Mouse (Mus musculus): ENCODE data around the gene Ksr1.
A peak's percentile ranks its signal among the peaks of the same experiment; 100 is the strongest.

The Ksr1 gene

GRCm38 (mm10) chr11:79093386-79093906 is 52.8 kb downstream of the Ksr1 start:
- DNase-seq (ENCODE audit: low read depth, low spot score) = no peak

- DNase-seq (ENCODE audit: low read depth, low spot score) = no peak
Measured at GRCm38 (mm10) chr11:79092802-79093201, 53.4 kb downstream of the Ksr1 start.

GRCm38 (mm10) chr11:79092245-79092644 is 54.0 kb downstream of the Ksr1 start:
- DNase-seq (ENCODE audit: low read depth, low spot score) = no peak

- DNase-seq (ENCODE audit: low read depth, low spot score) = no peak
Measured at GRCm38 (mm10) chr11:79089756-79090155, 56.5 kb downstream of the Ksr1 start.

GRCm38 (mm10) chr11:79089027-79089426 is 57.2 kb downstream of the Ksr1 start:
- DNase-seq (ENCODE audit: low read depth, low spot score) = no peak

GRCm38 (mm10) chr11:79088325-79088724 is 57.9 kb downstream of the Ksr1 start:
- no peak for DNase-seq (ENCODE audit: low read depth, low spot score)

- peak; percentile 58 for DNase-seq (ENCODE audit: low read depth, low spot score)
Measured at GRCm38 (mm10) chr11:79087731-79088311, 58.4 kb downstream of the Ksr1 start.

- no peak for DNase-seq (ENCODE audit: low read depth, low spot score)
Measured at GRCm38 (mm10) chr11:79086787-79087186, 59.4 kb downstream of the Ksr1 start.

- no peak for DNase-seq (ENCODE audit: low read depth, low spot score)
Measured at GRCm38 (mm10) chr11:79085059-79085458, 61.1 kb downstream of the Ksr1 start.

GRCm38 (mm10) chr11:79083018-79083441 is 63.2 kb downstream of the Ksr1 start:
- no peak for DNase-seq (ENCODE audit: low read depth, low spot score)

GRCm38 (mm10) chr11:79080965-79081891 is 65.0 kb downstream of the Ksr1 start:
- peak; percentile 89 for DNase-seq (ENCODE audit: low read depth, low spot score)

- DNase-seq (ENCODE audit: low read depth, low spot score) = peak; percentile 62
Measured at GRCm38 (mm10) chr11:79080081-79080480, 66.1 kb downstream of the Ksr1 start.

GRCm38 (mm10) chr11:79076484-79076883 is 69.7 kb downstream of the Ksr1 start:
- no peak for DNase-seq (ENCODE audit: low read depth, low spot score)

- DNase-seq (ENCODE audit: low read depth, low spot score) = no peak
Measured at GRCm38 (mm10) chr11:79075044-79075443, 71.2 kb downstream of the Ksr1 start.

- DNase-seq (ENCODE audit: low read depth, low spot score) = no peak
Measured at GRCm38 (mm10) chr11:79074611-79075010, 71.6 kb downstream of the Ksr1 start.

GRCm38 (mm10) chr11:79073583-79073982 is 72.6 kb downstream of the Ksr1 start:
- DNase-seq (ENCODE audit: low read depth, low spot score) = no peak

- DNase-seq (ENCODE audit: low read depth, low spot score) = no peak
Measured at GRCm38 (mm10) chr11:79072108-79072507, 74.1 kb downstream of the Ksr1 start.

- peak; percentile 65 for DNase-seq (ENCODE audit: low read depth, low spot score)
Measured at GRCm38 (mm10) chr11:79071082-79071972, 74.9 kb downstream of the Ksr1 start.

GRCm38 (mm10) chr11:79069453-79070153 is 76.6 kb downstream of the Ksr1 start:
- no peak for DNase-seq (ENCODE audit: low read depth, low spot score)

- DNase-seq (ENCODE audit: low read depth, low spot score) = peak; percentile 67
Measured at GRCm38 (mm10) chr11:79067172-79067571, 79.0 kb downstream of the Ksr1 start.

- no peak for DNase-seq (ENCODE audit: low read depth, low spot score)
Measured at GRCm38 (mm10) chr11:79066191-79066530, 80.0 kb downstream of the Ksr1 start.

All from skeletal muscle tissue, adult 2 months (tissue).